ENCODE assay signal across 8 mouse cellular contexts in genomic region chr10:39458766-39459699, GRCm38 (mm10).
DNase-seq lines count a peak whose midpoint lies in the region; ATAC-seq lines count a peak whose summit lies in the region.

No protein-coding gene starts in this region.

- no peaks in the 10 kb centered on the region for H3K36me3 ChIP-seq in midbrain, embryonic 13.5 days

- no peaks in the 10 kb centered on the region for H3K9me3 ChIP-seq in midbrain, embryonic 13.5 days

- WGBS in midbrain, embryonic 13.5 days = 70% methylated on average over 13 of the region's 13 CpGs

- peak; percentile 95 for DNase-seq in heart, adult 11 months
- no peak for DNase-seq in heart, postnatal 25 days (ENCODE audit: low spot score)
- DNase-seq in NIH3T3 (ENCODE audit: low read depth) = peak; percentile 56
- DNase-seq in embryo, embryonic 10.5 days (ENCODE audit: low spot score) = peak; percentile 57
- DNase-seq in induced T-regulatory cell, adult 2 months (ENCODE audit: low read depth) = peak; percentile 62
- DNase-seq in thymus, postnatal 25 days = no peak

- no peak overlapping the region for H3K4me2 ChIP-seq in midbrain, embryonic 13.5 days (replicated peaks)

- H3K27me3 ChIP-seq in midbrain, embryonic 13.5 days = no peaks in the 10 kb centered on the region

- H3K27ac ChIP-seq in midbrain, embryonic 13.5 days = peak overlapping the region; percentile 47

- H3K9ac ChIP-seq in midbrain, embryonic 13.5 days (replicated peaks) = no peak overlapping the region

- ATAC-seq in midbrain, embryonic 13.5 days = peak; percentile 41
- no peak for ATAC-seq in erythroblast, adult 5-6 weeks (replicated peaks; ENCODE audit: low FRiP score, poor library complexity, severe bottlenecking)

- intact Hi-C loops in heart, postnatal 25 days (cut with DNase I) = no loop called here

- no peak overlapping the region for H3K4me3 ChIP-seq in midbrain, embryonic 13.5 days (replicated peaks)

- peaks cover 74% of the 10 kb centered on the region for H3K4me1 ChIP-seq in midbrain, embryonic 13.5 days (replicated peaks)

Comparison
In these comparisons a context has a peak if more than half of its experiments do, and no peak if none do; other contexts are left out.
1. DNase-seq: peak in heart, adult 11 months (single experiment), NIH3T3 (single experiment), embryo, embryonic 10.5 days (single experiment) and induced T-regulatory cell, adult 2 months (single experiment); none in heart, postnatal 25 days (single experiment) and thymus, postnatal 25 days (single experiment).